8 mouse cellular contexts compared by ENCODE assay signal in genomic region chr5:137759971-137760412, GRCm38 (mm10). TPM values are rescaled to one million over a fixed set of nuclear protein-coding genes. Genes with fewer than 3 reads are reported as not detected.
DNase-seq lines count a peak whose midpoint lies in the region; ATAC-seq lines count a peak whose summit lies in the region.

No protein-coding gene starts in this region.

- ATAC-seq in heart, embryonic 11.5 days (replicated peaks; ENCODE audit: insufficient number of reproducible peaks, low FRiP score, low TSS enrichment): no peak
- peak; percentile 80 for ATAC-seq in intestine, embryonic 16.5 days
- peak; percentile 66 for ATAC-seq in midbrain, embryonic 12.5 days (ENCODE audit: low FRiP score, low read depth)

- WGBS in heart, embryonic 11.5 days (ENCODE audit: insufficient replicate concordance): 33% methylated on average over 4 of the region's 4 CpGs
- WGBS in intestine, embryonic 16.5 days: 40% methylated on average over 4 of the region's 4 CpGs
- WGBS in midbrain, embryonic 12.5 days: 30% methylated on average over 4 of the region's 4 CpGs

- H3K9me3 ChIP-seq in heart, embryonic 11.5 days (replicated peaks; ENCODE audit: control insufficient read depth, low read length): no peaks in the 10 kb centered on the region
- H3K9me3 ChIP-seq in intestine, embryonic 16.5 days (ENCODE audit: control insufficient read depth, low read length): no peaks in the 10 kb centered on the region
- H3K9me3 ChIP-seq in midbrain, embryonic 12.5 days: no peaks in the 10 kb centered on the region

- intact Hi-C loops in gastrocnemius, postnatal 36 days (cut with DNase I): loop anchor here (1.0 to 10.0 kb wide), 3 partner anchors 104 to 255 kb away; partner anchors contain the start of gene Pop7
- intact Hi-C loops in left cerebral cortex, postnatal 36 days (cut with DNase I): no loop called here

- no peak overlapping the region for H3K4me2 ChIP-seq in heart, embryonic 11.5 days
- H3K4me2 ChIP-seq in intestine, embryonic 16.5 days (ENCODE audit: low read depth, low read length): no peak overlapping the region
- no peak overlapping the region for H3K4me2 ChIP-seq in midbrain, embryonic 12.5 days (replicated peaks)

- H3K4me3 ChIP-seq in heart, embryonic 11.5 days (ENCODE audit: low read depth, low read length): no peak overlapping the region
- H3K4me3 ChIP-seq in intestine, embryonic 16.5 days (ENCODE audit: low read length): no peak overlapping the region
- H3K4me3 ChIP-seq in midbrain, embryonic 12.5 days: no peak overlapping the region

- DNase-seq in heart, adult 11 months: peak; percentile 99
- DNase-seq in embryo, embryonic 11 days: peak; percentile 74
- peak; percentile 81 to 83 for DNase-seq in gastrocnemius, postnatal 36 days
- DNase-seq in left cerebral cortex, postnatal 36 days (ENCODE audit: low spot score in 2 of 2): peak; percentile 81 to 84
- peak; percentile 80 for DNase-seq in spleen, adult 12 weeks (ENCODE audit: low spot score)

- H3K27me3 ChIP-seq in heart, embryonic 11.5 days (ENCODE audit: control insufficient read depth, insufficient read depth, low read length): no peaks in the 10 kb centered on the region
- no peaks in the 10 kb centered on the region for H3K27me3 ChIP-seq in intestine, embryonic 16.5 days (replicated peaks; ENCODE audit: control insufficient read depth, insufficient read depth, low read length)
- H3K27me3 ChIP-seq in midbrain, embryonic 12.5 days: no peaks in the 10 kb centered on the region

- no peak overlapping the region for H3K9ac ChIP-seq in heart, embryonic 11.5 days (ENCODE audit: low read depth, low read length)
- H3K9ac ChIP-seq in intestine, embryonic 16.5 days (ENCODE audit: low read depth, low read length): no peak overlapping the region
- H3K9ac ChIP-seq in midbrain, embryonic 12.5 days (replicated peaks): no peak overlapping the region; the same call in 1 of the 2 replicates

- no peak overlapping the region for H3K27ac ChIP-seq in heart, embryonic 11.5 days (ENCODE audit: low read depth, low read length)
- no peak overlapping the region for H3K27ac ChIP-seq in intestine, embryonic 16.5 days (ENCODE audit: low read length)
- H3K27ac ChIP-seq in midbrain, embryonic 12.5 days (replicated peaks): peak overlapping the region; percentile 22; the same call in 1 of the 2 replicates

- H3K4me1 ChIP-seq in heart, embryonic 11.5 days (ENCODE audit: control insufficient read depth, insufficient read depth, low read length): peaks cover 21% of the 10 kb centered on the region
- no peaks in the 10 kb centered on the region for H3K4me1 ChIP-seq in intestine, embryonic 16.5 days (ENCODE audit: control insufficient read depth, insufficient read depth, low read length)
- H3K4me1 ChIP-seq in midbrain, embryonic 12.5 days: peaks cover 8% of the 10 kb centered on the region

- H3K36me3 ChIP-seq in heart, embryonic 11.5 days (ENCODE audit: control insufficient read depth, insufficient read depth, low read length): peaks cover 26% of the 10 kb centered on the region
- H3K36me3 ChIP-seq in intestine, embryonic 16.5 days (ENCODE audit: control insufficient read depth, insufficient read depth, low read length): 0 out of 2 replicates have a peak, but pooled peaks cover 10% of the 10 kb centered on the region
- H3K36me3 ChIP-seq in midbrain, embryonic 12.5 days: peaks cover 30% of the 10 kb centered on the region

RNA-seq across cellular contexts. Expression of gene Tsc22d4, which starts 14.5 kb away (rescaled TPM):
- 139 and 147 TPM in 2 replicates for polyA plus RNA-seq in heart, embryonic 11.5 days (2014; fragmentation: Nextera tagmentation; extraction: Ambion mirVana)
- 10 to 100 TPM; 52.2 to 55.6 TPM for total RNA-seq in gastrocnemius, postnatal 36 days (2021)
- 116 and 122 TPM in 2 replicates for polyA plus RNA-seq in intestine, embryonic 16.5 days (2015; fragmentation: Nextera tagmentation; extraction: Ambion mirVana)
- total RNA-seq in left cerebral cortex, postnatal 36 days (2021): 100 to 1,000 TPM; 166 to 203 TPM
- polyA plus RNA-seq in midbrain, embryonic 12.5 days (2016; fragmentation: Nextera tagmentation; extraction: Ambion mirVana): 68.4 and 71.4 TPM in 2 replicates

RNA-seq across cellular contexts. Expression of gene Nyap1, which starts 18.6 kb away (rescaled TPM):
- polyA plus RNA-seq in heart, embryonic 11.5 days (2014; fragmentation: Nextera tagmentation; extraction: Ambion mirVana): 0.47 and 1.0 TPM in 2 replicates
- total RNA-seq in gastrocnemius, postnatal 36 days (2021): under 1 TPM; 0.20 to 0.28 TPM
- polyA plus RNA-seq in intestine, embryonic 16.5 days (2015; fragmentation: Nextera tagmentation; extraction: Ambion mirVana): 2.2 and 2.3 TPM in 2 replicates
- 10 to 100 TPM; 70.1 to 79.5 TPM for total RNA-seq in left cerebral cortex, postnatal 36 days (2021)
- polyA plus RNA-seq in midbrain, embryonic 12.5 days (2016; fragmentation: Nextera tagmentation; extraction: Ambion mirVana): 22.1 TPM in 2 replicates

RNA-seq across cellular contexts. Expression of gene Ppp1r35, which starts 18.7 kb away (rescaled TPM):
- 29.9 and 35.3 TPM in 2 replicates for polyA plus RNA-seq in heart, embryonic 11.5 days (2014; fragmentation: Nextera tagmentation; extraction: Ambion mirVana)
- 1 to 10 TPM; 5.6 to 7.9 TPM for total RNA-seq in gastrocnemius, postnatal 36 days (2021)
- polyA plus RNA-seq in intestine, embryonic 16.5 days (2015; fragmentation: Nextera tagmentation; extraction: Ambion mirVana): 19.3 and 19.8 TPM in 2 replicates
- 10 to 100 TPM; 23.5 to 28.6 TPM for total RNA-seq in left cerebral cortex, postnatal 36 days (2021)
- polyA plus RNA-seq in midbrain, embryonic 12.5 days (2016; fragmentation: Nextera tagmentation; extraction: Ambion mirVana): 67.7 and 73.0 TPM in 2 replicates

RNA-seq across cellular contexts. Expression of gene Mepce, which starts 27.5 kb away (rescaled TPM):
- 7.4 and 9.2 TPM in 2 replicates for polyA plus RNA-seq in heart, embryonic 11.5 days (2014; fragmentation: Nextera tagmentation; extraction: Ambion mirVana)
- total RNA-seq in gastrocnemius, postnatal 36 days (2021): 10 to 100 TPM; 20.8 to 25.2 TPM
- 7.1 and 7.4 TPM in 2 replicates for polyA plus RNA-seq in intestine, embryonic 16.5 days (2015; fragmentation: Nextera tagmentation; extraction: Ambion mirVana)
- 10 to 100 TPM; 33.5 to 42.8 TPM for total RNA-seq in left cerebral cortex, postnatal 36 days (2021)
- 12.1 and 13.7 TPM in 2 replicates for polyA plus RNA-seq in midbrain, embryonic 12.5 days (2016; fragmentation: Nextera tagmentation; extraction: Ambion mirVana)

RNA-seq across cellular contexts. Expression of gene Zcwpw1, which starts 27.6 kb away (rescaled TPM):
- 12.4 and 13.7 TPM in 2 replicates for polyA plus RNA-seq in heart, embryonic 11.5 days (2014; fragmentation: Nextera tagmentation; extraction: Ambion mirVana)
- total RNA-seq in gastrocnemius, postnatal 36 days (2021): under 1 TPM in 1 of 2 experiments, not detected in 1; 0.17 TPM
- 11.0 and 11.8 TPM in 2 replicates for polyA plus RNA-seq in intestine, embryonic 16.5 days (2015; fragmentation: Nextera tagmentation; extraction: Ambion mirVana)
- total RNA-seq in left cerebral cortex, postnatal 36 days (2021): 1 to 10 TPM; 4.6 to 7.2 TPM
- 14.9 and 17.9 TPM in 2 replicates for polyA plus RNA-seq in midbrain, embryonic 12.5 days (2016; fragmentation: Nextera tagmentation; extraction: Ambion mirVana)
